Mouse (Mus musculus) retina, postnatal 1 day (tissue): ENCODE measurements around the gene Map4k3.

Experiments
- DNase-seq: peaks from one replicate; pipeline ENCODE4 v3.0.0-alpha.2; 2012

Gene Map4k3

DNA sequence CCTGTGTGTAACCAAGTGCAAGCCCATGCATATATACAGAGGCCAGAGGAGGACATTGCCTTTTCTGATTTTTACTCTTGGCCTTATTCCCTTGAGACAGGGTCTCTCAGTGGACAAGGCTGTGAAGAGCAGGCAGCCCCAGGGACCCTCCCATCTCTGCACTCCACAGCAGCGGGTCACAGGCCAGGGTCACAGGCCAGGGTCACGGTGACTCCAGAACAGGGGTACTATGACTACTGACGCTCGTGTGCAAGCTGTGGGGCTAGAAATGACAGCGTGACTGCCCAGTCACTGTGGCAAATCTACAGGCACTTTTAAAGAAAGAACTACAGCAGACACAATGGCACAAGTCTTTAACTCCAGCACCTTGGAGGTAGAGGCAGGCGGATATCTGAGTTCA, 50.1 kb downstream of the Map4k3 start:
- DNase-seq = no peak

DNA sequence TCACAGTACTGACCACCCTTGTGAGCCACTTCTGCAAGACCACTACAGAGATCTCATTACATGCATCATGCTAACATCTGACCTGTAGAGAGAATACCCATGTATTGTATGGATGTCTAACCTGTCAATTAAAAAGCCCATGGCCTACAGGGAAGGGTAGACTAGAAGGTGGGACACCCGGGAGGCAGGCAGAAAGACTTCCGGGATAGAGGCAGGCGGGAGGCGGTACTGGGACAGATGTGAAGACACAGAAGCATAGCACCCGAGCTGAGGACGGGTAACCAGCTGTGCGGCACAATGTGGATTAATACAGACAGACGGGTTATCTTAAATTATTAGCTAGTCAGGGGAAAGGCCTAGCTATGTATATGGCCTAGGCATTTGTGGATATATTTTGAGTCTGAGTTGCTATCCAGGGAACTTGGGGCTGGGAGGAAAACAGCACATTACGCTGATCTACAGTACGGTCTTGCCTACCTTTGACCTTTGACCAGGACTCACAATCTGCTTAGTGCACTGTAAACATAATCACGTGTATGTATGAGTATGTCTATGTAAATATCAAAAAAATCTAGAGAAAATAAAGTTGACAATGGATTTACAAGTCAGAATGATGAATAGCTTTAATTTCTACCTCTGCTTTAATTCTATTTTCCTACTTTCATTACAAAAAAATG, 51.3 kb downstream of the Map4k3 start:
- no peak for DNase-seq

DNA sequence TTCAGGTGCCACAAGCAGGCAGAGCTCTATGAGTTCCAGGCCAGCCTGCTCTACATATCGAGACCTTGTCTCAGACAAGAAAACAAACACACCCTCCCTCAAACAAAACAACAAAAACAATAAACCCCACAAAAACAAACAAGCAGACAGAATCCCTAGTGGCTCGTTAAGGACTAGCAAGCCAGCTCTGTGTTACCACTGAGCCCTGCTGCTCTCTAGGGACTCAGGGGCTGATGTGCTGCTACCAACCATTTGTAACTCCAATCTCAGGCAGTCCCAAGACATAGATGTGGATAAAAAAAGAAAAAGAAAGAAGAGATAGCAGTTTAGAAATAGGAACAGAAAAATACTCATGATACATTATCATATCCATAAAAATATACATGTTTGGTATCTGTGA, 52.1 kb downstream of the Map4k3 start:
- DNase-seq = no peak

DNA sequence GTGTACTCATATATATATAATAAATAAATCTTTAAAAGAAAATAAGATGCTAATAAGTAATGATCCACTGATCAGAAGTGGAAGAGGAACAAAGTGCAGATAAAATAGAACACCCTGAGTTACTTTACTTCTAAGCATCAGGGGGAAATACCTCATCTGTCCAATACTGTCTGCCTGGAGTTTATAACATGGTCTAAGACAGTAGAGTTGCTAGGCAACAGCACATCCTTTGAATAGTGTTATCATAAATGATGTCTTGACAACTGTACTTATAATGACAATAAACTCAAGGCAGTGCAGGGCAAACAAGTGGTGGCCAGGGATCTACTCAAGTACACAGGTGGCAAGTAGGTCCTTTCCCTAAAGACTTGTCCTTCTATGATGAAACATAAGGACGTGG, 57.9 kb downstream of the Map4k3 start:
- DNase-seq = no peak

DNA sequence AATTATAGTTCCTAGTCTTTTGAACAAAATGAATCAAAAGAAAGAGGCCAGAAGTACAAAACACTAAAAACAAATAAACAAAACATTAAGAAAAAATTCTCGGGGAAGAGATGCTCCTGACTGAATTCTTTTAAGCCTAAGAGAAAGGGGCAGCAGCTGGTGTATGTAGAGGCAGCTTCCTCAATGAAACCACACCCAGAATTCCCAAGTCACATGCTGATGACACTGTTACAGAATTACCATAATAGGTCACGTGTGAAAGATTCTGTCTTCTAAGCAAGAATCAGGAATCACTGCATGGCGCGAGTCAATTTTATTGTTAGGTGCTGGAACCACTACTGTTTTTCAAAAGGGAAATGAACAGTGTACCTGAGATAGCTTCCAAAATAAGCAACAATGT, 64.7 kb downstream of the Map4k3 start:
- no peak for DNase-seq

DNA sequence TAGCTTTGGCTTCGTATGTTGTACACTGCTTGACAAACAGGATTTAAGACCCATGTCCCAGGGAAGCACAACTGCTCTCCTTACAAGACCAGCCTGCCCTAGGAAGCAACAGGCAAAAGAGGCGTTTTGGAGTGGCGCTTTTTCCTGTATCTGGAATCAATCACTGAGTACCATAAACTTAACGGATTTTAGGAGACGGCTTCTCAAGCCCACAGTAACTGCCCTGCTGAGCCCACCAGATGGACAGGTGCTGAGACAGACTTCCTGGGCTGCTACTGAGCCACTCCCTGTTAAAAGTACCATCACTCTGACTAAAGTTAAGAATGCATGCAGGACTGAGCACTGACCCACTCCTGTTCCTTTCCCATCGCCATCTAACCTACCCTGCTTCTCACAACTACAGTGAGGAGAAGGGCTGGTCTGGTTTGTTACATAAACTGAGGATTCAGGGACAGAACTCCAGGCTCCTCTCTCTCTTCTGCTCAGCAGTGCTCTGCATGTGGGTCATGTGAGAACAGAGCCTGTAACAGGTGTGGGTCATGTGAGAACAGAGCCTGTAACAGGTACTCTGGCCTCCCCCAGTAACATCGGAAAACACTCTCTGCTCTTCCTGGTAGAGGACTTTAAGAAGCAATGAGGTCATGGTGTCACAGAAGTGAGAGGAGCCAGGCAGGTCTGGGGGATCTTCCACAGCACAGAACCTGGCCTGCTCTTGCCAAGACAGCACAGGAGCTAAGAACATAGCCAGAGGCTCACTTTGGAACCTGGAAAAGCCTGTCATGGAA, 65.3 kb downstream of the Map4k3 start:
- no peak for DNase-seq

DNA sequence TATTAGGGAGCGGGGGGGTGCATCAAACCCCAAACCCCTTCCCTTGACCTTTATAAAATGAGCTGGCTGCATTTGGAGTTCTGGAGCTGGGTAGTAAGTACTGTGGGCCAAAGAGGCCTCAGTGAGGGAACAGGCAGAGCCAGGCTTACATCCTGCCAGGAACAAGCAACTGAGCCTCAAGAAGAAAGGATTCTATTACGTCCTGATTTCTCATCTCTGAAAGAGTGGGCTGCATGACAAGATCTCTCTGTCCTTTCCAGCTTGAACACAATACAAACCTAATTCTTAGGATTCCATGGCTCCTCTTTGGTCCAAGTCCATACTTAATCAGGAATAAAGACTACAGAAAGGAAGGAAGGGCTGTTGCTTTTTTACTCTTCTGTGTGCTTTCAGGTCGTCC, 66.4 kb downstream of the Map4k3 start:
- no peak for DNase-seq

DNA sequence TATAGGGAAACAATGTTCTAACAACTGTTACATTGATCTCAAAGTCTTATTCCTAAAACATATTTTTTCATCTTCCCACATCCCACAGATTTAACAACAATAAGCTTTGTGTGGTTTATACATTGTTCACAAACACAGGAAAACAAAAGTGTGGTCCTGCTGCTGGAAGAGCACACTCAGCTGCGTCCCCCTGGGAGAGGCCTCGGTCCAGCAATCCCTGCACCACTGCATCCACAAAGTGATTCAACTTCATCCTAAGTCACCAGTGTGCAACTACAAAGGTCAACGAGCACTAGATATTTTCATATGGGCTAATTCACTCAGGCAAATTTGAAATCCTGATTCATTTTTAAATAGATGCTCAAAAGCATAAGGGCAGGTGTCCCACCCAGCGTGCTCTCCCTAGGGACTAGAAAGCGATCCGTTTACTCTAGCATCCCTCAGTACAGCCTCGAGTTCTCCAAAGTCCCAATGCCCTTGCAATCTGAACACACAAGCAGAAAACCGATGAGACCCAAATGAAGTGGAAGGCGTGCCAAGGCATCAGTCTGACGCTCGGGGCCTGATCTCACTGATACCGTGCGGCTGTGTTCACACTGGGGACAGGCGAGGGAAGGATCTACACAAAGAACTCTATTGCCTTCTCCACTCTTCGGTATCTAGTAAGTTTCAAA, 67.4 kb downstream of the Map4k3 start:
- DNase-seq = no peak

DNA sequence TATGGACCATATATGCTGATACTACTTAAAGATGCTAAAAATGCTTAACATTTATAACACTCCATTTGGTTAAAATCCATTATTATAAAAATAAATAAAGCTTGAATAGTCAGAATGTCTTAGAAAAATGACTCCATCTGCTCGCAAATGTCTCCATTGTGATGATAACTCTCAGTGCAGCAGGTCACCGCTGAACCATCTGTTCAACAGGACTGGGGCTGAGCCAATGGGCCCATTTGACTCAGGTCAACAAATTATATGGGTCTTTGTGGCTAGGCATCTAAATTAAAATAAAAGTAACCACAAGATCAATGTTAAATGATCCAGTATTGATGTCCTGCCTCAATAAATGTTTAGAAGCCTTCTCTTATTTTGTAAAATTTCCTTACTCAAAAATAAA, 68.1 kb downstream of the Map4k3 start:
- DNase-seq = no peak

DNA sequence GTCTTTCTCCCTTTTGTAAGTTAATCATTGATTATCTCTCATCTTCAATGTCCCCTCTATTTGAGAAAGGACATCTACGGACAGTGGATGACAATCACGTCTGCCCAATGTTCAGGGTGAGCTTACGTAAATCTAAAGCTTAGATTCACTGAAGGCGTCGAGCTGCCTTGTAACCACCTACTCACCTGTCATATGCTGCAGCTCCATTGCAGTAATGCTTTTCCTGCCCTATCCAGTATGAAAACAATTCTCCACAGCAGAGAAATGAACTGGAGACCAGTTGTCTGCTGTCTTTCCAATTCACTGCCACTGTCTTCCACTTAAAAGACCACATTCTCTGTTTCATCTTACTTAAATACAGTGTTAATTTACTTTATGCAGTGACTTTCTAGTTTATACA, 68.5 kb downstream of the Map4k3 start:
- DNase-seq = no peak

DNA sequence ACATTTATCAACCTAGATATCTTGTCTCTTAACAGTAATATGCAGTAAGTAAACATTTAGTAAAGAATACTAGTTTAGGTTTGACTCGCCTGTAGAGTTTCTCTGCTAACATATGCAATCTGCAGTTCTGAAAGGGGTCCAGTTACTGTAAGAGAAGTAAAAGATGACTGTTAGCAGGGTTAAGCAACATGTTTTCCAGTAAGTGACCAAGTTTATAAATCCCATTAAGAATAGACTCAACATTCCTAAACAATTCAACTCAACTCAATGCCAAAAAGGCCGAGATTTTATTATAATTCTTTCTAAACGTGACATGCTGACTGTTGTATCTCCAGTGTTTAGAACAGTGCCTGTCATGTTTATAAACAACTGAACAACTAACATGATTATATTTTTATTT, 74.0 kb downstream of the Map4k3 start:
- DNase-seq = no peak

DNA sequence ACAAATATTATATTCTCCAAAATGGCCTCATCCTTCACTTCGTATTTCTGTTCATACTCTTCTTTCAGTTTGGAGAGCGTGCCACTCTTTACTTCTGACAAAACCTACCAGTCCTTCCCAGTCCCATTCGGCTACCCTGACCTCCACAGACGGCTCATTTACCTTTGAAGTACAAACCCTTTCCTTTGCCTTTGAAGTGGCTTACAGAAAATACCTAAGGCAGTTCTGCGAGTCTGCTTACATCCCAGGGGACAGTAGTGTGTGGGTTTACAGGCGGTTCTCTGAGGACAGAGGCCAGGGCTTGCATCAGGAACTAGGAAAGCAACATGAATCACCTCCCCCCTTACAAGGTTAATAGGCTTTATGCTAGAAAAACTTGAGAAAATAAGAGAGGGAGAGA, 75.5 kb downstream of the Map4k3 start:
- DNase-seq = no peak

DNA sequence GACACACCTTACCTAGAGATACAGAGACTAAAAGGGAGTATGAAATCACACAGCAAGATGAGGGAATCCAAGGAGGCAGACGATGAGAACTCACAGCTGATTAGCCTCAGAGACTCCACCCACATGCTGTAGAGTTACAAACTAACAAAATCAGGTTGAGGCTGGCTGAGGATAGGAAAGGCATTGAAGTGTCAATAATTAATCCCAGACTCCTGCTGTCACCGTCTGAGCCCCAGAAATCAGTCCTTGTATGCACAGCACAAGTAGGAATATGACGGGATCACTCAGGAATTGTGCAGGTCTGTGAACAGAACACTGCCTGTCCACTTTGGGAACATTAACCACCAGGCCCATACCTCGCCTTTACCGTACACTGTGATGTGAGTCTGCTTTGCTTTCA, 81.4 kb downstream of the Map4k3 start:
- DNase-seq = peak; percentile 60

DNA sequence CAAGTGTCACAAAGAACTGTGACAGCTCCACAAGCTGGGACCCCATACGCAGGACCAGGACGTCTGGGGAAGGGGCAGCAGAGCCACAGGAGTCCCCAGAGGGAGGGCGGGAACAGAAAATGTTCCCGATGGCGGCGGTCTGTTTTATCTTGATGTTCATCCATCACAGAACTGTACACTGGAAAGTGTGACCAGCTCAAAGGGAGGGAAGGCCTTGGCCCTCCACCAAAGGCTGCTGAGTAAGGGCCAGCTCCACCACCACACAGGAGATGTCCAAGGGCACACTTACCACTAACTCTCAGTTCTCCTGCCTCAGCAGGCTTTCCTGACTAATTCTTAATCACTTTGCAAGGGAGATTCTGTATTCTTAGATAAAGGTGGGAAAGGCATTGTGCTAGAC, 82.2 kb downstream of the Map4k3 start:
- no peak for DNase-seq

DNA sequence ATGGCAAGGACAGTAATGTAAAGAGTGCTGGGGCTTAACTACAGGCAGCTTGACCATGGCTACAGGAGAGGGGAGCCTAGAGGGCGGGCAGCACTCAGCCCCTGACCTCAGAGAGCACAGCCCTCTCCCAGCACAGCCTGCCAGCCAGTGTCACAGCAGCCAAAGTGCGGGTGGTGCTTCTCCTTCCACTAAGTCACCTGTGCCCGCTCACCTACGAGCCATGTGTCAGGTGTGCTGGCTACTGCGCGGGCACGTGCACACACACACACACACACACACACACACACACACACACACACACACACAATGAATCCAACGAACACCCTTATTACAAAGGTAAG, 82.6 kb downstream of the Map4k3 start:
- no peak for DNase-seq

DNA sequence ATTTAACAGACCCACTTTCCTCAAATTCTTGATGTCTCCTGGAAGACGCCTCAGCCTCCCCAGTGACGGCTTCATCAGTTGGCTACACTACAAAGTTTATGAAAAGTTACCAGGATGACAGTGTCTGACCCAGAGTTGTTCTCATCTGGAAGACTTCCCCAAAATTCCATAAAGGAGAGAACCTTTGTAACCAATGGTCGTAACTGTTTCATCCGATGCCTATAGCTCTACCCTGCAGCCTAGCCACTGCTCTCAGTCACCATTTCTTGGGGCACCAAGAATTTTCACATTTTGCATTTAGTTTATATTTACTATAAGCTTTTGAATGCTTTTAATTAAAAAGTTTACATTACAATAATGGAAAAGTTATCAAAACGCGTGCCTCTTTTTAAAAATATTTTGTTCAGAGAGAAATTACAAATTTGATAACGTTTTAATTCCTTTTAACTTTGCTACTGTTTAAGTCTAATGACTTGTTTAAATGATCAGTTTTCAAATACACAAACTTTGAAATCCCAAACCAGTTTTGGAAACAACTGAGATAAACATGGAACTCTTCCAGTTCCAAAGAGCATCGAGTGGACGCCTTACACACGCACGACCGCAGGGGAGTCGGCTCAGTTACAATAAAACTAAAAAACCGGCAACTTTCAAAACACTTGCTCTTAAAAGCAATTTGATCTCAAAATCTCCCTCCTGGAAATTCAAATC, 83.1 kb downstream of the Map4k3 start:
- no peak for DNase-seq

DNA sequence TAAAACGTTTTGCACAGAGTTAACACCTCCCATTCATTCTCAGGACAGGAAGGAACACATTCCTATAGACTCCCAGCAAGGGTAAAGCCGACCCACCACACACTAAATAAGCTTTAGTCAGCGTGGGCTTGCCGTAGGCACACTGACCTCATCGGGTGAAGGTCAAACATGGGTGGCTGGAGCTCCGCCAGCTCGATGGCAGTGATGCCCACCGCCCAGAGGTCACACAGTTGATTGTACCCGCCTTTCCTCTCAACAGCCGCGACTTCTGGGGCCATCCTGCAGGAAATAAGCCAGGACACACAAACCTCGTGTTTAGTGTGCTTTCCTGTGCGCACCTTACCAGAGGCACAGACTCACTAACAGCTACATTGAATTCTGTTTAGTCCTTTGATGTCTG, 83.7 kb downstream of the Map4k3 start:
- no peak for DNase-seq

DNA sequence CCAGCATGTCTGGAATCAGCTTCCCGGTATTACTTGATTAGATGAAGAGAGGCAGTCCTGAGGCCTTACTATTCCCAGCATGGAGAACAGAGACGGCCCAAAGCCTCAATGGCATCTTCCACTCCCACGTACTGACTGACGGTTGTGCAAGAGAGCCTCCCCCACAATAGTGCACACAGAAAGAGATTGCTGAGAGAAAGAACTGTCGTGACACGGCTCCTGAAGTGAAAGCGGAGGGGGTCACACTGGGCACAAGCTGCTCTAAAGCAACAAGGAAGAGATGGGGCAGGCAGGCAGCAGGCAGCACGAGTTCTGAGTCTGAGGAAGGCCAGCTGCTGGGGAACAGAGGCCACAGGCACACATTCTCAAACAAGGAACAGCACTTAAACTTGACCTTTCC, 90.2 kb downstream of the Map4k3 start:
- no peak for DNase-seq

DNA sequence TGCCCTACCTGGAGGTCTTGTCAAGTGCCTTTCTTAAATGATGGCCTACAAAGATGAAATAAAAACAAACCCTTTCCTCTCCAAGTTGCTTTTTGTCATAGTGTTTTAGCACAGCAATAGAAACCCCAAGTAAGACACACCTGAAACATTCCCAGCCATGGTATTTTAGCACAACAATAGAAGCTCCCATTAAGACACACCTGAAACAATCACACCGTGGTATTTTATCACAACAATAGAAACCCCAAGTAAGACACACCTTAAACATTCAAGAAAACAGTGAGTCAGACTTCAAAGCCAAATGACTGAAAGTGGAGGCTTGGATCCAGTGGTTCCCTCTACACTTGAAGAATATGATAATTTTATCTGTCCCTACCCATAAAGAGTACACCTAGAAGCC, 92.5 kb downstream of the Map4k3 start:
- DNase-seq = no peak

DNA sequence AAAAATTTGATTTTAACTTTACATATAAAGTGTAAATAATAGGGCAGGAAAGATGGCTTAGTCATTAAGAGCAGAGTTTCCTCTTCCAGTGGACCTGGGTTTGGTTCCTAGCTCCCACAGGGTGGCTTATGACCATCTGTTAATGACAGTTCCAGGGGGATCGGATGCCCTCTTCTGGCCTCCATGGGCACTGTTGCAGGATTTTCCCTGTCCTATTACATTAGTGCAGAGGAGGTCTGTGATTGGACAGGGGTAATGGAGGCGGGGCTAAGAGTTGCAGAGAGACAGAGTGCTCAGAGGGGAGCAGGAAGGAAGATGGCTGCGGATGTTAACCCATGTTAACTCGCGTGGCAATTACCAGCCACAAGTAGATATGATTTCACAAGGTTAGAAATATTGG, 95.4 kb downstream of the Map4k3 start:
- DNase-seq = no peak

DNA sequence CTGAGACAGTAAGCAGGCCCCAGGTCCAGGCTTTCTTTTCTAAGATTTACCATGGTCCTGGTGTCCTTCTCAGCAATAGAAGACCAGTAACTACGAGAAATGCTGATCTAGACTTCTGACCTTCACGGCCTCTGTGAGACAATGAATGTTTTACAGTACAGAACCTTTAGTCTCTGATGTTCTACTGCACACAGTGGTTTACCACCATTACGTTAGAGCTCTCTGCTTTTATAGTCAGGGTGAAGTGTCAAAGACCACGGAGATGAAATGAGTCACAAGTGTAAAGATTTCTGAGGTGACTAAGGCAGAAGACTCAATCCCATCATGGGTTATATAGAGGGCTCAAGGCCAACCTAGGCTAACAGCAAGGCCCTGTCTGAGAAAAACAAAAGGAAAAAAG, 95.9 kb downstream of the Map4k3 start:
- DNase-seq = no peak

DNA sequence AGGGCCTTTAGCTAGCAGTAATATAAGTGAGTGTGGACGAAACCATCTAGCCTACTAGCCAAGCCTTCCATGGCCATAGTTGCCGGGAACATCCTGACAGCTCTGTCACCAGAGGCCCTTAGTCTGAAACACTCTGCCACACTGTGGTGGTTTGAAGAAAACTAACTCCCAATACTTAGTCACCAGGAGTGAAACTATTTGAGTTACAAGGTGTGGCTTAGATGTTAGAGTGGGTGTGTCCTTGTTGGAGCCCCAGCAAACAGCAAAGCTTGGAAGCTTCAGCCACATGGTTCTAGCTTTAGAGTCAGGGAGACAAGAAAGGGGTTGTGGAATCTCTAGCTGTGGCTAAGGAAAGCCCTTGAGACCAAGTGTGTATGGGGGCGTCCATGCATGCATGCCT, 97.3 kb downstream of the Map4k3 start:
- DNase-seq = no peak

DNA sequence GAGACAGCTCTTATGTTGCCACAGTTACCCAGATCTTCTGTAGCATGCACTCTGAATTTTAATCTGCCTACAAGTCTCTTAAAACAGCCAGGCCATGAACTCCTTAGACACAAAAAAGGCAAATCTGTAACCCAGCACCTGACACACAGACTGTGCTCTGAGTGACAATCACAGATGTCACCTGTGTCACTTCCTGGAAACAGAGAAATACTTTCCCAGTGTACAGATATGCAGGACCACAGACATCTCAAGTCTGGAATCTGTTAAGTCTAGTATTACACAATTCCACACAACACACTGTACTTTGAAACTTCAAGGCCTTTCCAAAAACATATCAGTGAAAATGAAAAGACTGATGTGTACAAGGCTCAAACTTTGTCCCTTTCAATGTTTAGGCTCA, 103.3 kb downstream of the Map4k3 start:
- no peak for DNase-seq

DNA sequence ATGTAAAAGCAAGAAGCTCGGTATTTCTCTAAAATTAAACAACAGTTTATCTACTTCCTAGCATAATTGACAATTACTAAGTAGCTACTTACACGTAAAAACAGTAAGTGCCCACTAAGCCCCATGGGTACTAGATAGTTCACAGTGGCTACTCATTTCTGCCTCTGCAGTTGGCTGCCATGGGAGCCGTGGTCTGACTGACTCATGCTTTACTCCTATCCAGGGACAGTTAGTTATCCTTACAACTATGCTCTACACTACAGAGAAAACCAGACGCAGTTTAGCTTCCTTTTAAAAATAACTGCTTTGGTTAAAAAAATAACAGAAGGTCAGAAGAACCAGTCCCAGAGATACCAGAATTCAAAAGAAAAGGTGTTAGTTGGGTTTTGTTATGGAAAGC, 106.6 kb downstream of the Map4k3 start:
- no peak for DNase-seq
